Mouse (Mus musculus): ENCODE data around the gene Cbr2.
"Not testable (repeated sequence)": the region's sequence is repeated elsewhere in the genome, so short reads cannot be mapped to it uniquely, and the experiment has no call there.

The Cbr2 gene

DNA sequence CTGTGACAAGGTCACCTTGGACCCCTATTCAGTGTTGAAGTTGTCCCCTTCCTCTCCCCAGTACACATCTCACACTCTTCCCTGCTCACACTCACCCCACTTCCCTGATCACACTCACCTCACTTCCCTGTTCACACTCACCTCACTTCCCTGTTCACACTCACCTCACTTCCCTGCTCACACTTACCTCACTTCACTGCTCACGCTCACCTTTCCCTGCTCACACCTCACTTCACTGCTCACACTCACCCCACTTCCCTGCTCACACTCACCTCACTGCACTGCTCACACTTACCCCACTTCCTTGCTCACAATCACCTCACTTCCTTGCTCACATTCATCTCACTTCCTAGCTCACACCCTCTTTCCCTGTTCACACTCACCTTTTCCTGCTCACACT, 519 bp downstream of the Cbr2 start:
- DNase-seq (ENCODE audit: low spot score), result no peak

DNA sequence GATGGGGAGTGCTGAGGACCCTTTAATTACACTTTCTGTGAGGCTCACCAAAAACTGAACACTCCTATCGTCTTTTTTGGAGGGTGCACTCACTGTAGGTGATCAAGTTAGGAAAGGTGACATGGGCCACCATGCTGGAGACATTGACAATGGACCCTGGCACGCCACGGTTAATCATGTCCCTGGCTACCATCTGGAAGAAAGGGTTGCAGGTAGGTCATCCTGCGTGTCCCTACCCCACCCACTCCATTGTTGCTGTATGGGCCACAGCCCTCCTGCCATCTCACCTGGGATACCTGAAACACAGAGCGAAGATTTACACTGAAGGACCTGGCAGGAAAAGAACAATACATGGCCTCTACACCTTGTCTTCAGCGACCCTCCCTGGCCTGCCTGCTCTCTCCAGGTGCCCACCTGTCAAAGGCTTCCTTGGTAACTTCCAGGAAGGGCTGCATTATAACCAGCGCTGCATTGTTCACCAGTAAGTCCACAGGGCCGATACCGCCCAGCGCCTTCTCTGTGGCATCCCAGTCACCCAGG, 1.5 kb downstream of the Cbr2 start:
- DNase-seq (ENCODE audit: low spot score), result no peak

DNA sequence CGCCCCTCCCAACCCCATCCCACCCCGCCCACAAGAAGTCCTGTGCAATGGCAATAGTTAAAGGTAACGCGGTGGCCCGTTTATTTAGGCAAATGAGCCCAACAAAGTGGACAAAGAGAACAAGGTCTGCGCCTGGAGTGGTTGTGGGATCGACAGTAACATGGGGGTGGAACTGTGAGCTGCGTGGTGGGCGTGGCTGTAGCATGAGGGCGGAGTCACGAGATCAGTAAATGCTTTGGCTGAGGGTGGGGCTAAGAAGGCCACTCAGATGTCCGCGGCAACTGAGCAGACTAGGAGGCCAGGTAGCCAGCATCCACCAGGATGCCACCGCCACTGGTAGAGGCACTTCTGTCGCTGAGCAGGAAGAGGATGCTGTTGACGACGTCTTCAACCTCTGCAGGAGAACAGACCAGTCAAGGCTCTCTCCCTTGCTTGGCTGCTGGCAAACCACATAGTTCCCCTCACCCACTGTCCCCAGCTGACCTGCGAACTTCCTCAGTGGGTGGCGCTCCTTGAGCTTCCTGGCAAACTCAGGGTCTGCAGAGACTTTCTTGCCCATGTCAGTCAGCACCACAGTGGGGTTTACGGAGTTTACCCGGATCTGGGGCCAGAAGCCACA, 2.4 kb downstream of the Cbr2 start:
- not testable (repeated sequence) for DNase-seq (ENCODE audit: low spot score)

DNA sequence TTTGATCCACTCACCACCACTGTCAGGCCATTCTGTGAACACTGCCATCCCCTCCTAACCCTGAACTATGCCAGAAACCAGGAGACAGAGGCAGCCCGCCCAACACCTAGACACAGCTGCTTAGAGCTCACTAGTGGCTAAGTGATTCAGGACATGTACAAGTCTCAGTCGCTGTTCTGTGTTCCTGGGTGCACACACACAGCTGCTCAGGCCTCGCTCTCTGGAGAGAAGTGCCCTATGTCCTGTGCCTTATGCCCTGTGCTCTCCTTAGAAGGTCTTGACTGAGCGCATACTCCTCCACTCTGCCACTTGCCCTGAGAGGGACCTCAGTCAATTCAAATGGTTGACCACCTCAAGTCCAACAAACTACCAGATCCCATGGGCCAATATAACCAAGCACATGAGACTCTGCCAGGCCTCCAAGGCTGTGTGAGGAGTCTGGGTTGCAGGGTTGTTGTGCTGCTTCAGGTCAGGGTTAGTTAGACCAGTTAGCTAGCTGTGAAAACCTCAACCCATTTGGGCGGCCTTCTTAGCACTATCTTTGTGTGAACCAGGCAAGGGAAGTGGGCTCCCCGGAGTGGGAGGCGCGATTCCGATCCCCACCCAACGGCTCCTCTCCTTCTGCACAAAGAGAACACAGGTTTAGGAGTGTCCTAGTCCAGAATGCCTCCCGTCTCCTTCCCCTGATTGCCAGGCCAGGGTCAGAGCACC, 3.2 kb downstream of the Cbr2 start:
- no peak for DNase-seq (ENCODE audit: low spot score)

DNA sequence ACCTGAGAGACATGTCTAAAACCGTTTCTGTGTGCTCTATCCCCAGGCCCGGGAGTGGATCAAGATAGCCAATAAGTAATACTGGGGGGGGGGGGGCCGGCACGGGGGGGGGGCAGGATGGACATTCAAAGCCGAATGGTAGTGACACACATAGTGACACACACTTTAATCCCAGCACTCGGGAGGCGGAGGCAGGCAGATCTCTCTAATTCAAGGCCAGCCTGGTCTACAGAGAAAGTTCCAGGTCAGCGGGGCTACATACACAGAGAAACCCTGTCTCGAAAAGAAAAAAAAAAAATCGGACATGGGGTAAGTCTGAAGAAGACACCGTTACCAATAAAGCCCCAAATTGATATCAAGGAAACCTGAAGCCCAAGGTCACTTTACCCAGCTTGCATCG, 4.3 kb downstream of the Cbr2 start:
- DNase-seq (ENCODE audit: low spot score), result no peak

DNA sequence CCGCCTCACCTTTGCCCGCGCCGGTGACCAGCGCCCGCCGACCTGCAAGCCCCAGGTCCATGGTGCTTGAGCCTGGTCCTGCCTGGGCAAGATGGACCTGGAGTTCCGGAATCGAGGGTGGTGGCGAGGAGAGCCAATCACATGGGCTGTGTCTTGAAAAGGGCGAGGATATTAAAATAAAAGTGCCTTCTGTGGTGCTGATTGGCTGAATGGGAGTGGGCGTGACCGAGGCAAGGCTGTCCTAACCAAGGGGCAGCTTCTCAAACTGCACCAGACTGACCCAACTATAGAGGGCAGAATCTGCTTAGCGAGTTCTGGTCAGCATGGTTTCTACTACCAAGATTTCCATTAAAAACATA, 4.8 kb downstream of the Cbr2 start, which contains the start of gene Dcxr:
Dcxr (minus strand) TSS at position 113 of the 359 bp plus-strand sequence.
- peak; percentile 68 for DNase-seq (ENCODE audit: low spot score)

DNA sequence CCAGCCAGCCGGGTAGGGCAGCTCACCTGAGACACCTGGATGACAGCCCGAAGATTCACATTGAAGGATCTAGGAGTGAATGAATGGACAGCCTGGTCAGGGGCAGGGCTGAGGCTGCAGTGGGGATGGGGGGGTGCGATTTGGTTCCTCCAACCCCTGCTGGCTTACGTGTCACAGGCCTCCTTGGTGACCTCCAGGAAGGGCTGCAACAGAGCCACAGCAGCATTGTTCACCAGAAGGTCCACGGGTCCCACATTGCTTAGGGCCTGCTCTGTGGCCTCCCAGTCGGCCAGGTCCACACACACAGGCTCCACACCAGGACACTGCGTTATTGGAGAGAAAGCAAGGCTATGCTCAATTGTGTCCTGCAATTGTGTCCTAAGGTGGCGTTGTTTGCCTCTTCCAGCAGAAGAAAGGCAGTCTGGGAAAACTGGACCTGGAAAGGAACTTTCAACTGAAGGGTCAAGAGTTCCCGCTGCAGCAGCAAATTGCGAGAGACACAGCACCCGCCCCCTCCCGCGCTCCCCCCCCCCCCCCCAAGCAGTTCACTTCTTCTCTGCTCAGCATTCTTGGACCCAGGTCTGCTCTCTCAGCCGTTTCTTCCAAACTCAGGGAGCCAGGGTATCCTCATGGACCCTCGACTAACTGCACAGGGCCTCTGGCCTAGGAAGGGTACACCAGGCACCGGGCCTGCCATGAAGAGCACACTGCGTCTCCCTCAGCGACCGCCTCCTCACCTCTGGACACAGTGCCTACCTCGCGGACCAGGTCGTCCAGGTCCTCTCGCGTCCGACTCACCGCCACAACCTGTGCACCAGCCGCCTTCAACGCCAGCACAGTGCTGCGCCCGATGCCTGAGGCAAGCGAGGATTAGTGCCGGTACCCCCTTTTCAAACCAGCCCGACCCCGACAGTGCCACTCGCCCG, 5.4 kb downstream of the Cbr2 start:
- DNase-seq (ENCODE audit: low spot score), result no peak

DNA sequence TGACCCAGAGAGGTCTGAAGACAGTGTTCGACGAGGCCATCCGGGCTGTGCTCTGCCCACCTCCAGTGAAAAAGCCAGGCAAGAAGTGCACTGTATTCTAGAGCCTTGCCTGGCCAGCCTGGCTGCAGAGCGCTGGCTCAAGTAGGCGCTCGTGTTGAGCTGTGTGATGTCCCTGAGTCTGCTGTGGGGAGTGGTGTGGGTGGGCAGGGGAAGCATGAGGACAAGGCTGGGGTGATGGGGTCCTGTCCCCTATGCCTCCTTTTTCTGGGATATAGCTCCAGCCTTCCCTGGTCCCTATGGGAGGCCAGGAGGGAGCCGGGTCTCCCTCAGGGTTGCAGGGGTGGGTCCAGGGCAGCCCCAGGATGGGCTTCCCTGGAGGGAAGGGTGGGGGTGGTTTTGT, 8.4 kb downstream of the Cbr2 start:
- DNase-seq (ENCODE audit: low spot score), result no peak

DNA sequence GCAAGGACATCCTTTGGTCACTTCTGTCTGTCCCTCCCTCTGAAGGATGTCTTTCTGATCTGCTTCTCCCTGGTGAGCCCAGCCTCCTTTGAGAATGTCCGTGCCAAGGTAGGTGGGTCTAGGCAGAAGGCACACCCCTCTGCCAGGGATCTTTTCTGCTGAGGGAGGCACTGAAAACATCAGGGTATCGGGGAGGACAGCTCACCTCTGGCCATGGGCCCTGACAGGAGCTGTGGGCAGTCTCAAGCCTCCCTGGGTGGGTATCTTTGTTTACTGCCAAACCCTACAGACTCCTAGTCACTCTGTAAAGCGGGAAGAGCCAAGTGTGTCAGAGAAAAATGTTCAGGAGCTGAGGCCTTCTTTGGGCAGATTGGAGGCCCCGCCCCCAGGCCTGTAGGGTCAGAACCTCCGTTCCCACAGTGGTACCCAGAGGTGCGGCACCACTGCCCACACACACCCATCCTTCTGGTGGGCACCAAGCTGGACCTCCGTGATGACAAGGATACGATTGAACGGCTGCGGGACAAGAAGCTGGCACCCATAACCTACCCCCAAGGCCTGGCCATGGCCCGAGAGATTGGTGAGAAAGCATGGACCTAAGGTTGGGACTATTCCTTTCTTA, 9.0 kb downstream of the Cbr2 start:
- no peak for DNase-seq (ENCODE audit: low spot score)

DNA sequence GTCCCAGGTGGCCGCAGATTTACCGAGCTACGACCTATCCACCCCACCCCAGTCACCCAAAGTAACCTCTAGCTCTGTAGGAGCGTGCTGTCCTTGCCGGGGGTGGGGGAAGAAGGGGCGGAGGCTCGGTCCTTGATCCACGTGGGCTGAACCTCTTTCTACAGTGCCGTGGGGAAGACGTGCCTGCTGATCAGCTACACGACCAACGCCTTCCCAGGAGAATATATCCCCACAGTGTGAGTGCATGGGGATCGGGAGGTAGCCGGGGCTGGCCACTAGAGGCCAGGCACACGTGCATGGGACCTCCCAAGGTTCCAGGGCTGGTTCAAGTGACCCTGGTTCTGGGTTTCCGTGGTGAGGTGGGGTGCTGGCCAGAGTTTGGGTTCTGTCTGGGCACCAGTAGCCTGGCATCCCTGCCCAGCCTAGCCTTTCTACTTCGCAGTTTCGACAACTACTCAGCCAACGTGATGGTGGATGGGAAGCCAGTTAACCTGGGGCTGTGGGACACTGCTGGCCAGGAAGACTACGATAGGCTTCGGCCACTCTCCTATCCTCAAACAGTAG, 9.8 kb downstream of the Cbr2 start:
- no peak for DNase-seq (ENCODE audit: low spot score)

DNA sequence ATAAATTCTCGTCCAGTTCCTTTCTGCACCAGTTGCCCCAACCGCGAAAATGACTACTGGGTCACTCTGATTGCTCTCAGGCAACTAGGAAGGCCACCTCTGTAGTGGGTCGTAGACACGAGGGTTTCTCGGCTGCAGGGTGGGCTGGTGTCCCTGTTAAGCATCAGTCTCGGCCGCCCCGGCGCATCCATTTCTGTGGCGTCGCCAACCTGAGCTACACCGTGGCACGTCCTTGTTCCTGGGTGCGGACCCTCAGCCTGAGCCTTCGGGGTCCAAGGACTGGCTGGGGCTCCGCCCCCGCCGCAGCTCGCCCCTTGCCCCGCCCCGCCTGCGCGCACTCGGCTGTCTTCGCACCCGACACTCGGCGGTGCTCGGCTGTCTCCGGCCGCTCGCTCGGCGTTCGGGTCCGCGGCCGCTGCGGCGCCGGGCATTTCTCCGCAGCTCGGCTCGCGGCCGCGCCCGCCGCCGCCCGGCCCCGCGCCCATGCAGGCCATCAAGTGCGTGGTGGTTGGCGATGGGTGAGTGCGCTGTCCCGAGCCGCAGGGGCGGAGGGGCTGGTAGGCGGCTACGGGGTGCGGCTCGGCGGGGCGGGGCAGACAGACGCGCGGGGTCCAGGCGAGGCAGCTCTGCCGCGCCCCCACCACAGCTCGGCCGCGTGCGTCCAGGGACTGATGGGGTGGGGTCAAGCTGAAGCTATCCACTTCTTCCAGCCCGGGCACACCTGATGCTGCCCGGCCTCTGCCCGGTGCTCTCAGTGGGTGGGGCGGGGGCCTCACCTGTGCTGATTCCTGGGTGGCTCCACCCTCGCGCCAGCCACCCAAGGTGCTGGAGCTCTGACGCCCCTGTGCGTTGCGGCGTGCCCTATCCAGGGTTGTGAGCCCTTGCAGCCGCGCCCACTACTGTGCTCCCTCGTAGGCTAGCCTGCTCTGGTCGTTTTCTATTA, 10.5 kb downstream of the Cbr2 start, which contains the start of gene Rac3:
Rac3 (plus strand) TSS at position 347 of the 943 bp plus-strand sequence.
- DNase-seq (ENCODE audit: low spot score), result no peak

DNA sequence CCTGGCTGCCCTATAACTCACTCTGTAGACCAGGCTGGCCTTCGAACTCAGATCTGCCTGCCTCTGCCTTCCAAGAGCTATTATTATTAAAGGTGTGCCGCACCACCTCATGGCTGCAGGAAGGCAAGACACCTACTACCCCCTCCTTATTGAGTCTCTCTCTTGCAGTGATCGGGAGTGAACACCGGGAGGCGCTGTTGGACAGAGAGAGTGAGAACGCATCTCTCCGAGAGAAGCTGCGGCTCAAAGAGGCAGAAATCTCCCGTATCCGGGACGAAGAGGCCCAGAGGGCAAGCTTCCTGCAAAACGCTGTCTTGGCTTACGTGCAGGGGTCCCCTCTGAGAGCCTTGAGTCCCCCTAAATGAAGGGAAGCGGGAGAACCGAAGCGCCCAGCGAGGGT, 11.5 kb downstream of the Cbr2 start:
- peak; percentile 65 for DNase-seq (ENCODE audit: low spot score)

DNA sequence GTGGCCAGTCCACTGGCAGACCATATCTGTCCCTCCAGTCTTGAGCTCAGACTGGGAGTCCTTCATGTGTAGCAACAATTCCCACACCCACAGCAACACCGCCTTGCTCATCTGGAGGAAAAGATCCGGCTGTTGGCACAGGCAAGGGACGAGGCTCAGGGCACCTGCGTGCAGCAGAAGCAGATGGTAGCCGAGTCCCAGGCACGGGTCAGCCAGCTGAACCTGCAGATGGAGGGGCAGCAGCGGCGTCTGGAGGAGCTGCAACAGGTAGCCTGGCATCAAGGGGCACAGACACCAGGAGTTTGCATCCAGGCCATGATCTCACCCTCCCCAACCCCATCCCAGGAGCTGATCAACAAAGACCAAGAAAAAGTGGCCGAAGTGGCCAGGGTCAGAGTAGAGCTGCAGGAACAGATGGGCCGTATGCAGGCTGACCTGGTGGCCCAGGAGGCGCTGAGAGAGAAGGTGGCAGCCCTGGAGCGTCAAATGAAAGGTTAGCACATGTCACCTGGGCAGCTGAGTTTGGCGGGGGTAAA, 12.0 kb downstream of the Cbr2 start:
- DNase-seq (ENCODE audit: low spot score), result no peak

DNA sequence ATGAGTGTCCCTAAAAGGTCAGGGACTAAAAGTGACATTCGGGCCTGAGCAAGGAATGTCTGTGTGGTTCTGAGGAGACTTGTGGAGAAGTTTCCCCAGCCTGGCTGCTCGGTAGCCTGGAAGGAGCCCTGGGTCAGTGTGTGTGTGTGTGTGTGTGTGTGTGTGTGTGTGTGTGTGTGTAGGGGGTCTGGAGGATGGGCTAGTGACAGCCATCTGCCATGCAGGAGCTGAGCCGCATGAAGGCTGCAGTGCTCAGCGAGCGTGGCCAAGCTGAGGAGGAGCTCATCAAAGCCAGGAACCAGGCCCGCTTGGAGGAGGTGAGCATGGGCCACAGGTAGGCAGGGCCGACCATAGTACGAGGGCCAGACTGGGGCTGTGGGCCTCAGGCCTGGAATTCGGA, 12.7 kb downstream of the Cbr2 start:
- DNase-seq (ENCODE audit: low spot score), result no peak

DNA sequence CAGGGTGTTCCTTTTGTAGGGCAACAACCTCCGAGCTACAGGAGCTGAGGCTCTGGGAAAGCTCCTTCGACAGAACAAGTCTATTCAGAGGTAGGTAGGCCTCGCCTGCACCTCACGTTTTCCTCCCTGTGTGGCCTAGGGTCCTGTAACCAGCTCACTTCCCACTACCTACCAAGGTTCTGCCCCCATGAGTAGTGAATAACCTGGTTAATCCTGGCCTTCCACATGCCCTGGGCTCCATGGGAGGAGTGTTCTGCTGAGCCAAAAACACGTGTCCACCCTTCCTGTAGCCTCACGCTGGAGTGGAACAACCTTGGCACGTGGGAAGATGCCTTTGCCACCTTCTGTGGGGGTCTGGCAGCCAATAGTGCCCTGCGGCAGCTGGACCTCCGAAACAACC, 16.8 kb downstream of the Cbr2 start:
- no peak for DNase-seq (ENCODE audit: low spot score)

DNA sequence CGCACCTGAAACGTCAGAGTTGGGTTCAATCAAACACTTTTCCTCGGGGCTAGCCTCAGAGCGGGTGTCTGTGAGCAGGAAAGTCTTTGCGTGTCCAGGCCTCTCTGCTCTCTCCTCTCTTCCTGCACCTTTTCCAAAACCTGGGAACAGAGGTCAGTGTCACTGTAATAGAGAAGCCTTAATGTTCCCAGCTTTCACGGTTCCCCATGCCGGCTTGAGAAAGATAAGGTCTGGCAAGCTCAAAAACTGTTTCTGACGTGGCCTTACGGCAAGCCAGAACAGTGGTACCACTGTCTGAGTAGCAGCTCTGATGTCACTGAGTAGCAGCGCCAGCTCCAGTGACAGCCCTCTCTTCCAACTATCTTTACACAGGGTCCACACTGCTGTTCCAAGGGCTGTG, 17.4 kb downstream of the Cbr2 start:
- no peak for DNase-seq (ENCODE audit: low spot score)

DNA sequence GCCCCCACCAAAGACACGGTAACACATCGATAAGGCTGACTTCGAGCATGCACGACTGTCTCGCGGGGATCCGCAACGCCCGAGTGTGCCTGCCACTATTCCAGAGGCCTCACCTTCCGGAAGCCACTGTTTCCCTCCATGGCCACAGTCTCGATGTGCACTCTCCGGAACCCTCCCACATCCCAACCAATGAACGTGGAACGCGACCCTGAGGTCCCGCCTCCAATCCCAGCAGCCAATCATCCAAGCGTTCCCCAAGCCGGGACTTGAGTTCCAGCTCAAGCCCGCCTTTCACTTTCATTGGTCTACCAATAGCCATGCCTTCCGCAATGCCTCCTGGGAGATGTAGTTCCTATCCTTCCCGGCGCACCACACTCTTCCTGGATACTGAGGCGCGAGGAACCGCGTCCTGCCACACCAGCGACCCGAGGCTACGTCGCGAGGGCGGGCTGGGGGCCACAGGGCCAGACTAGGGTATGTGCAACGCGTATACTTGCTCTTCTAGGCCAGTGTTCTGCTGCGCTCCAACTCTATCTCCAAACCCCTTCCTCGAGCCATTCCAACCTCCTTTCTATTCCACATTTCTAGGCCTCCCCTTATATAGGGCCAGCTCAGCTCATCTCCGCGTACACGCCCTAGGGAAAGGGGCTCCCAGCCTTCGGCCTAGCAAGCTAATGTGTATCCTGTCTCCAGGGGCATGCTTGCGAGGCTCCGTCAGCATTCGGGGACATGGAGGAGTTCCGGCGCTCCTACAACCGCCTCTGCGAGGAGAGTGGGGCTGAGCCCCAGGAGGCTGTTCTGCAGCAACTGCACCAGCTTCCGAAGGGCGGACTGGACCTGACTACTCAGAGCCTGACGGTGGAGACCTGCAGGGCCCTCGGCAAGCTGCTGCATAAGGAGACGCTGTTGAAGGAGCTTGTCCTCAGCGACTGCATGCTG, 18.1 kb downstream of the Cbr2 start, which contains the start of the genes Cenpx and Lrrc45:
Cenpx (minus strand) TSS at position 159 of the 939 bp plus-strand sequence.
Lrrc45 (plus strand) TSS at position 346 of the 939 bp plus-strand sequence.
- peak; percentile 95 for DNase-seq (ENCODE audit: low spot score)

DNA sequence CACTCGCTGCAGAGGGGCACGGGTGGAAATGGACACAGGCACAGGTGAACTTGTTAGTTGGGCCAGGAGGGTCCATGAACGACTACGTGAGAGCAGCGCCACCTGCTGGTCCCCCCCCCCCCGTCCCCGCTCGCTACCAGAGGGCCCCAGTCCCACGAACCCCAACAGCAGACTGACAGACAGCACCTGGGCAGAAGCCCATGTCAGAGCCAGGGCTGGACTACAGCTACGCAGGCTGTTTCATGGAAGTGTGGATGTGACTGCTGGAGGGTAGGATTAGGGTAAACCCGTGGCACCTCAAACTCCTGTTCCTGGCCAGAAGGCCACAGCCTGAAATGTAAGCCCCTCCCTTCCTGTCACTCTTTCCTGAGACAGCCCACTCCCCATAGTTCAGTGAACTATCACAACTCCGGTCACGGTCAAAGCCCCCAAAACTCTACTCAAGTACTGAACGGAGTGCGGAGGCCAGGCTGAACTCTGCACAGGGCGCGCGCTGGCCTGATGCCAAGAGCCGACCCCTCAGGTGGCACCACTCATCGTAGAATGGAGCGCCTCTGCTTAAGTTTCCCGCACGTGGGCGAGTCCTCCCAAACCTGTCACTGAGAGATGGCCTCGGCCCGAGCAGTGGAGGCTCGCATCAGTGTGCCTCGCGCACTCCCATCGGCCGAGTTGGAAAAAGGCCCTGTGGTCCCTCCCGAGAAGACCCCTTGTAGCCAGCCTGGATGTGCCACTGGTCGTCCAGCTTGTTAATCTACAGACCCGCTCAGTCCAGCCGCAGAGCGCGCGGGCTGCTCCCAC, 18.9 kb downstream of the Cbr2 start:
- no peak for DNase-seq (ENCODE audit: low spot score)
